Comparison of ENCODE assay signal across 26 mouse cellular contexts in genomic region chr15:10749678-10750077, GRCm38 (mm10). TPM values are rescaled to one million over a fixed set of nuclear protein-coding genes. Genes with fewer than 3 reads are reported as not detected.
DNase-seq lines count a peak whose midpoint lies in the region; ATAC-seq and TF ChIP-seq lines count a peak whose summit lies in the region.
"Had no signal": no experiment of that assay in that cellular context is flagged by ENCODE, and none has a peak within 500 bp of the region (broad histone marks: within the 10 kb centered on the region; RNA-seq: fewer than 3 reads in every experiment).

No protein-coding gene starts in this region.

- no peaks in the 10 kb centered on the region for H3K27me3 ChIP-seq in intestine, embryonic 14.5 days (replicated peaks; ENCODE audit: control insufficient read depth, insufficient read depth, low read length)
- H3K27me3 ChIP-seq in intestine, embryonic 15.5 days (replicated peaks): no peaks in the 10 kb centered on the region
- H3K27me3 ChIP-seq: embryonic facial prominence, embryonic 13.5 days; hindbrain, embryonic 12.5 days; hindbrain, embryonic 15.5 days; Patski had no signal

- no peak for ATAC-seq in intestine, embryonic 14.5 days (replicated peaks; ENCODE audit: low FRiP score, low TSS enrichment, low read depth)
- ATAC-seq in intestine, embryonic 15.5 days: no peak
- ATAC-seq: CD4-positive, CD25-positive, alpha-beta regulatory T cell, adult 4 months; forebrain, embryonic 14.5 days; forebrain, postnatal 0 days; intestine, embryonic 16.5 days; Patski had no signal

- WGBS in intestine, embryonic 14.5 days: 36% methylated on average over 4 of the region's 4 CpGs
- 54% methylated on average over 4 of the region's 4 CpGs for WGBS in intestine, embryonic 15.5 days

- H3K4me2 ChIP-seq in intestine, embryonic 14.5 days (ENCODE audit: low read length): no peak overlapping the region
- no peak overlapping the region for H3K4me2 ChIP-seq in intestine, embryonic 15.5 days (replicated peaks)
- H3K4me2 ChIP-seq: embryonic facial prominence, embryonic 13.5 days; heart, embryonic 11.5 days; hindbrain, embryonic 12.5 days; hindbrain, embryonic 15.5 days had no signal

- H3K4me3 ChIP-seq in gastrocnemius, adult 2 months: no peak overlapping the region
- no peak overlapping the region for H3K4me3 ChIP-seq in intestine, embryonic 14.5 days (ENCODE audit: low read depth, low read length)
- H3K4me3 ChIP-seq in intestine, embryonic 15.5 days (replicated peaks): no peak overlapping the region
- no peak overlapping the region for H3K4me3 ChIP-seq in embryonic fibroblast, embryonic 13.5 days (ENCODE audit: insufficient read depth, low read length)
- H3K4me3 ChIP-seq: embryonic facial prominence, embryonic 13.5 days; hindbrain, embryonic 12.5 days; hindbrain, embryonic 15.5 days had no signal

- no peak overlapping the region for H3K9ac ChIP-seq in intestine, embryonic 14.5 days (ENCODE audit: low read length)
- no peak overlapping the region for H3K9ac ChIP-seq in intestine, embryonic 15.5 days
- H3K9ac ChIP-seq: embryonic facial prominence, embryonic 13.5 days; forebrain, postnatal 0 days; hindbrain, embryonic 12.5 days; hindbrain, embryonic 15.5 days had no signal

- no peaks in the 10 kb centered on the region for H3K36me3 ChIP-seq in intestine, embryonic 14.5 days (ENCODE audit: control insufficient read depth, insufficient read depth, low read length)
- H3K36me3 ChIP-seq in intestine, embryonic 15.5 days: no peaks in the 10 kb centered on the region
- H3K36me3 ChIP-seq: embryonic facial prominence, embryonic 13.5 days; hindbrain, embryonic 12.5 days; hindbrain, embryonic 15.5 days had no signal

- H3K4me1 ChIP-seq in intestine, embryonic 14.5 days (replicated peaks; ENCODE audit: control insufficient read depth, insufficient read depth, low read length): no peaks in the 10 kb centered on the region
- H3K4me1 ChIP-seq in intestine, embryonic 15.5 days (replicated peaks): no peaks in the 10 kb centered on the region
- peaks cover 29% of the 10 kb centered on the region for H3K4me1 ChIP-seq in embryonic fibroblast, embryonic 13.5 days (ENCODE audit: control insufficient read depth, insufficient read depth, low read length)

- peak overlapping the region; percentile 38; the same call in 1 of the 2 replicates for H3K27ac ChIP-seq in gastrocnemius, adult 2 months
- no peak overlapping the region for H3K27ac ChIP-seq in intestine, embryonic 14.5 days (ENCODE audit: low read depth)
- no peak overlapping the region for H3K27ac ChIP-seq in intestine, embryonic 15.5 days
- H3K27ac ChIP-seq in embryonic fibroblast, embryonic 13.5 days (ENCODE audit: insufficient read depth, low read length): peak overlapping the region; percentile 58
- H3K27ac ChIP-seq: embryonic facial prominence, embryonic 13.5 days; hindbrain, embryonic 12.5 days; hindbrain, embryonic 15.5 days had no signal

- no peaks in the 10 kb centered on the region for H3K9me3 ChIP-seq in intestine, embryonic 14.5 days (ENCODE audit: control insufficient read depth, low read length)
- H3K9me3 ChIP-seq in intestine, embryonic 15.5 days: no peaks in the 10 kb centered on the region
- H3K9me3 ChIP-seq: embryonic facial prominence, embryonic 13.5 days; hindbrain, embryonic 12.5 days; hindbrain, embryonic 15.5 days had no signal

- no peak for DNase-seq in gastrocnemius, adult 2 months
- DNase-seq in gastrocnemius, postnatal 10 days: no peak
- peak; percentile 48 for DNase-seq in intestine, embryonic 14.5 days (ENCODE audit: low spot score)
- no peak for DNase-seq in right cerebral cortex, postnatal 14 days
- no peak for DNase-seq in T-cell, adult 2 months (ENCODE audit: low spot score)
- DNase-seq: adrenal gland, adult 2 months; adrenal gland, postnatal 14 days; cerebellum, adult 11 months; cerebellum, adult 2 months; cerebellum, adult 9-11 months; cerebellum, postnatal 25 days; forebrain, postnatal 0 days; gastrocnemius, postnatal 36 days; heart, postnatal 36 days; kidney, adult 18-20 months had no signal

- no peak for TF ChIP-seq CTCF in gastrocnemius, adult 2 months (IDR thresholded peaks at IDR 0.05)
- TF ChIP-seq CTCF in embryonic fibroblast, embryonic 13.5 days (IDR thresholded peaks at IDR 0.05; ENCODE audit: borderline replicate concordance, insufficient read depth, low read length): no peak

- intact Hi-C loops in gastrocnemius, adult 2 months (cut with DNase I): no loop called here

- TF ChIP-seq POLR2A in embryonic fibroblast, embryonic 13.5 days (IDR thresholded peaks at IDR 0.05; ENCODE audit: low read depth, low read length): no peak

RNA-seq across cellular contexts. Expression of gene Rai14, which starts 35.3 kb away (rescaled TPM):
- total RNA-seq in gastrocnemius, adult 2 months (2021): 1 to 10 TPM; 3.6 to 4.0 TPM
- total RNA-seq in gastrocnemius, postnatal 10 days (2021): 10 to 100 TPM in 1 of 2 experiments, 1 to 10 TPM in 1; 8.2 to 12.8 TPM
- 20.4 and 25.9 TPM in 2 replicates for polyA plus RNA-seq in intestine, embryonic 14.5 days (2014; fragmentation: Nextera tagmentation; extraction: Ambion mirVana)
- 16.8 and 17.4 TPM in 2 replicates for polyA plus RNA-seq in intestine, embryonic 15.5 days (2015; fragmentation: Nextera tagmentation; extraction: Ambion mirVana)
- 134 and 136 TPM in 2 replicates for polyA plus RNA-seq in embryonic fibroblast, embryonic 13.5 days (2011; ENCODE audit: insufficient read length, low read depth, missing spikeins)
- total RNA-seq: MEL had no signal

Comparison
In these comparisons a context has a peak if more than half of its experiments do, and no peak if none do; other contexts are left out.
1. H3K27ac ChIP-seq: peak in gastrocnemius, adult 2 months (single experiment) and embryonic fibroblast, embryonic 13.5 days (single experiment); none in intestine, embryonic 14.5 days (single experiment) and intestine, embryonic 15.5 days (single experiment).